Mouse (Mus musculus) forebrain, embryonic 16.5 days (tissue): ENCODE measurements around the gene Acta1. TPM values are rescaled to one million over a fixed set of nuclear protein-coding genes. Genes with fewer than 3 reads are reported as not detected.

Source experiments
- ATAC-seq: fragments of 200-750 bp; cut with Nextera tagmentation; 2 replicates; pipeline ENCODE4 v1.8.0; 2017; ENCODE audit warnings: mild to moderate bottlenecking, moderate library complexity
- H3K27ac ChIP-seq: fragments of 300-500 bp; sonication (generic); 2 replicates; pipeline ENCODE4 v1.5.1; 2014; ENCODE audit warnings: low read length, control low read depth
- H3K27me3 ChIP-seq: fragments of 300-500 bp; sonication (generic); replicated peaks from 2 replicates; pipeline ENCODE4 v1.6.1; 2014; ENCODE audit warnings: low read length; ENCODE audit not compliant: control insufficient read depth, insufficient read depth
- H3K36me3 ChIP-seq: fragments of 300-500 bp; sonication (generic); 2 replicates; pipeline ENCODE4 v1.6.1; 2014; ENCODE audit not compliant: control insufficient read depth, insufficient read depth
- H3K4me1 ChIP-seq: fragments of 300-500 bp; sonication (generic); replicated peaks from 2 replicates; pipeline ENCODE4 v1.6.1; 2014; ENCODE audit warnings: low read length; ENCODE audit not compliant: control insufficient read depth, insufficient read depth
- H3K4me2 ChIP-seq: fragments of 300-500 bp; sonication (generic); 2 replicates; pipeline ENCODE4 v1.6.1; 2014; ENCODE audit warnings: mild to moderate bottlenecking, low read length, control low read depth
- H3K4me3 ChIP-seq: fragments of 300-500 bp; sonication (generic); replicated peaks from 2 replicates; pipeline ENCODE4 v1.5.1; 2014; ENCODE audit warnings: mild to moderate bottlenecking, low read length, control low read depth
- H3K9ac ChIP-seq: fragments of 300-500 bp; sonication (generic); replicated peaks from 2 replicates; pipeline ENCODE4 v1.6.1; 2014; ENCODE audit warnings: low read depth, low read length, control low read depth
- H3K9me3 ChIP-seq: fragments of 300-500 bp; sonication (generic); 2 replicates; pipeline ENCODE4 v1.6.1; 2016; ENCODE audit warnings: low read length; ENCODE audit not compliant: control insufficient read depth
- WGBS: fragments of 180-500 bp; shearing (Covaris S2); extraction: QIAGEN DNeasy Blood & Tissue Kit; methylation state at CpG from one replicate; pipeline ENCODE4 v1.1.7; 2014; 5-methylcytosine and 5-hydroxymethylcytosine counted together
- polyA plus RNA-seq: library from polyadenylated mRNA; unstranded; fragments of >200 nt; fragmentation: Nextera tagmentation; extraction: Ambion mirVana; gene quantifications from 2 replicates; pipeline ENCODE4 v1.2.1, GENCODE M21; 2015

The Acta1 gene
- polyA plus RNA-seq, 1 experiment from 2014 or later, result 6.3 TPM

DNA sequence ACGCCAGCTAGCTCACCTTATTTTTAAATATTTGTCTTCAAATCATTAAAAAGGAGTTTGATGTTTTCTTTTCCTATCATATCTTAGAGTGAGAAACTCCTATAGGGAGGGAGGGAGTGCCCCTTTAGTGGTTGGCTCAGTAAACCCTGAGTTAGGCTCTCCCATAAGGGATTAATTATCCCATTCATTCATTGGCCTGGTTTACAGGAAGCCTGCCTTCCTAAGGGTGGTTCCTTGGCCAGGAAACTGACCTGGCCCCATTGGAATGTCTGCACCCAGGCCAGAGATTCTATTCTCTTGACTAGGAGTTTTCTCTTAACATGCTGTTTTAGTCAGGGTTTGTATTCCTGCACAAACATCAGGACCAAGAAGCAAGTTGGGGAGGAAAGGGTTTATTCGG, 6.6 kb downstream of the Acta1 start:
- no peaks in the 10 kb centered on the region for H3K36me3 ChIP-seq
- H3K4me3 ChIP-seq, result no peak overlapping the region
- no peak overlapping the region for H3K9ac ChIP-seq
- H3K4me2 ChIP-seq, result no peak overlapping the region
- no peaks in the 10 kb centered on the region for H3K9me3 ChIP-seq
- no peak for ATAC-seq
- peaks cover 25% of the 10 kb centered on the region for H3K4me1 ChIP-seq
- H3K27ac ChIP-seq, result no peak overlapping the region
- 90% methylated on average over 2 of the region's 2 CpGs for WGBS
- peaks cover 31% of the 10 kb centered on the region for H3K27me3 ChIP-seq

DNA sequence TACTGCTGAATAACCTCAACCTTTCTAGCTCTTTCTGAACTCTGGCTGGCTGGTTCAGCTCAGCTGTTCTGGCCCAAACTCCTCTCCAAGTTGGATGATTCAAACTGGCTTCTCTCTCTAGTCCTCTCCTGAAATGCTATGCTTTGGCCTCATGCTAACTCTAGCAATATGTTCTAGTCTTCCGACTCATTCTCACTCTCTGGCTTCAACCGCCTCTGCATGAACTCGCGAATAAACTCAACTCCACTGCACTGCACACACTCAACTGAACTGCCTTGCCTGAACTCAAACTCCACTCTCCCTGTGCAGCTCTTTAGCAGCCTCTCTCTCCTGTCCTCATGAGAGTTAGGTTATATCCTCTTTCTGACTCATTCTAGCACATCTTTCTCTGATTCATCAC, 7.4 kb downstream of the Acta1 start:
- Histone ChIP-seq H3K27me3 (peaks cover 28% of the 10 kb centered on the region), H3K36me3 (no peaks in the 10 kb centered on the region), H3K9me3 (no peaks in the 10 kb centered on the region), H3K4me1 (peaks cover 21% of the 10 kb centered on the region), H3K9ac (no peak overlapping the region), H3K4me2 (no peak overlapping the region), H3K27ac (no peak overlapping the region), H3K4me3 (no peak overlapping the region)
- ATAC-seq, result no peak
- 94% methylated on average over 4 of the region's 4 CpGs for WGBS

DNA sequence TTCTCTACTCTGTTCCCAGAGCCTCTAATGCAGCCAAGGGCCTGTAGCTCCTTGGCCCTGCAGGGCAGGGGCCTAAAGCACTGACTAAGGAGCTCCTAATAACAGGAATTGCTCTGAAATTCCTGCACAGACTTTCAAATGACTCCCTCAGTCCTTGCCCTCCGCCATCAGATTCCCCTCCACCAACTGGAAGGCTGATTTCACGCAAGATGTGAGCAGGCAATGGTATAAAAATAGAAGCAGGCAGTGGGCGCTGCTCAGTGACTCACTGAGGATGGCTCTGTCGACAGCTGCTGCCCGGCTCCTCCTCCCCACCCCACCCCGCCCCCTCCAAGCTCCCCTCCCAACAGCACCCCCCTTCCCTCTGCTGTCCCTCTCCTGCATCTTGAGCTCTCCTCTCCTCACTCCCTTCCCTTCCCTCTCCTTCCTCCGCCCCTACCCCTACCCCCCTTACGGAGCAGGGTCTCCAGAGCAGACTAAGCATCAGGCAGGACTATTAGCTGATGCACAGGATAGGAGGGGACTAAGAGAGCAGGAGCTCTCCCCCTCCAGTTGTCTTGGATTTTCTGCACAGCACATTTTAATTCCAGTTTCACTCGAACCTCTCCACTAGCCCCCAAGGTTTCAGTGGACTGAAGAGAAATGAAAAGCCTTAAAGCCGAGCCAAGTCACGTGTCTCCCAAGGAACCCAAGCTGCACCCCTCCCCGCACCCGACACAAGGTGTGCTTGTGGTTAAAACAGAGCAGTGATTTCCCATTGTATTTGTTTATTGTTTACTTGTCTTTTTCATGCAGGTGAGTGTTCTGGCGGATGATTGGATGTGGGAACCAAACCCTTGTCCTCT, 9.6 kb downstream of the Acta1 start:
- Histone ChIP-seq H3K4me1 (peaks cover 13% of the 10 kb centered on the region), H3K4me2 (peak overlapping the region; percentile 45), H3K4me3 (no peak overlapping the region; the same call in 1 of the 2 replicates), H3K27ac (peak overlapping the region; percentile 82), H3K36me3 (no peaks in the 10 kb centered on the region), H3K27me3 (peaks cover 15% of the 10 kb centered on the region), H3K9me3 (no peaks in the 10 kb centered on the region), H3K9ac (peak overlapping the region; percentile 46)
- ATAC-seq, result peak; percentile 90
- WGBS, result 4% methylated on average over 13 of the region's 14 CpGs

DNA sequence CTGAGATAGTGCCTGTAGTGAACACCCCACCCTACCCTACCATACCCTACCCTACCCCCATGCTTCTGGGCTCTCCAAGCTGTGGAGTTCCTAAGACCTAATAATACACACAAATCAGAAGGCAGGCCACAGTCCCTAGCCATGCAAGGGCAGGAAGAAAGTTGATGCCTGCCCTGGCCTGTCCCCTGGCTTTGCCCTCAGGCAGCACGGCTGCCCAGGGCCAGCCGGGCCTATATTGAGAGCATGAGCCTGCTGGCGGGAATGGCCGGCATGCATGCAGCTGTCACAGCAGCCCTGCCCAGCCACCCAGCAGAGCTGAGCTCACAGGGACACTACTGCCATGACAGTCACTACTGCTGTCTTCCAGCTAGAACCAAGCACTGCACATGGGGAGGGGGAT, 11.5 kb downstream of the Acta1 start:
- Histone ChIP-seq H3K4me1 (peaks cover 13% of the 10 kb centered on the region), H3K9ac (no peak overlapping the region), H3K9me3 (no peaks in the 10 kb centered on the region), H3K4me2 (no peak overlapping the region), H3K4me3 (no peak overlapping the region), H3K27ac (no peak overlapping the region), H3K36me3 (no peaks in the 10 kb centered on the region), H3K27me3 (peaks cover 7% of the 10 kb centered on the region; the same call in 1 of the 2 replicates)
- no peak for ATAC-seq
- 78% methylated on average over 4 of the region's 4 CpGs for WGBS

DNA sequence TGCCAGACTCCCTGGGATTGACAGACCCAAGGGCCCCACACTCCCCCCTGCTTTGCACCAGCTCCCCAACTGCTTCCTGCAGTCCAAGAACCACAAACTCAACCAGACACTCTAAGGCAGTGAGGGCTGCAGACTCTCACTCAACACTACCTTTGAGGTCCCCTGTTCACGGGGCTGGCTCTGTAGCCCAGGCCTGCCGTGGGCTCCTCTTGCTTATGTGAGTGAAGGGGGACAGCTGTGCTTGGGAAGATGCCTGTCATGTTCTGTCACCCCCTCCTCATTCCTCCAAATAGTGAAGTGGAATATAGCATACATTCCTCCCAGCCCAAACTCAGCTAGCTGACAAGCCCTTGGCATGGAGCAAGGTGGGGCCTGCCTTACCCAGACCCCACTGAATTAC, 12.1 kb downstream of the Acta1 start:
- Histone ChIP-seq H3K36me3 (no peaks in the 10 kb centered on the region), H3K9ac (no peak overlapping the region), H3K27ac (no peak overlapping the region), H3K4me3 (no peak overlapping the region), H3K4me2 (no peak overlapping the region), H3K27me3 (peaks cover 7% of the 10 kb centered on the region; the same call in 1 of the 2 replicates), H3K9me3 (no peaks in the 10 kb centered on the region), H3K4me1 (peaks cover 13% of the 10 kb centered on the region)
- 85% methylated on average over 2 of the region's 2 CpGs for WGBS
- ATAC-seq, result no peak

DNA sequence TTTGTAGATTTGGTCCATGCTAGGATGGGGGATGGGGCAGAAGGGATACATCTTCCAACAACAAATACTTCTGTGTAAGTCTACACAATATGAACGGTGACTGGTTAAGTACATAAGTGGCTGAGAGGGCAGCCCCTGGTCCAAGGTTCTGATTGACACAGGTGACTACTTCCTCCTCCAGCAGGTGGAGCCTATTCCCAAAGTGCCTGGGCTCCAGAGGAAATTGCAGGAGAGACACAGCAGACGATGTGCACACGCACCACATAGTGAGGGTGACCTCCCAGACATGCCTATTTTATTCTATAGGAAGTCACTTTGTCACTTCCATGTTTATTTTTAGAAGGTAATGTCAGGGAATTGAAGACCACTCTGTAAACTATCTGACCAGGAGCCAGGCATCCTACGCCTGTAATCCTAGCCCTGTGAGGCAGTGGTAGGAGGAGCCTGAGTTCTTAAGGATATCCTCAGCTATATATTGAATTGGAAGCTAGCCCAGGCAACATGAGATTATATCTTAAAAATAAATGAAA, 13.7 kb downstream of the Acta1 start:
- H3K4me2 ChIP-seq, result no peak overlapping the region
- no peak for ATAC-seq
- H3K4me1 ChIP-seq, result peaks cover 13% of the 10 kb centered on the region
- H3K36me3 ChIP-seq, result no peaks in the 10 kb centered on the region
- 62% methylated on average over 4 of the region's 4 CpGs for WGBS
- H3K9ac ChIP-seq, result no peak overlapping the region
- no peaks in the 10 kb centered on the region for H3K27me3 ChIP-seq
- H3K9me3 ChIP-seq, result no peaks in the 10 kb centered on the region
- H3K4me3 ChIP-seq, result no peak overlapping the region
- H3K27ac ChIP-seq, result no peak overlapping the region

DNA sequence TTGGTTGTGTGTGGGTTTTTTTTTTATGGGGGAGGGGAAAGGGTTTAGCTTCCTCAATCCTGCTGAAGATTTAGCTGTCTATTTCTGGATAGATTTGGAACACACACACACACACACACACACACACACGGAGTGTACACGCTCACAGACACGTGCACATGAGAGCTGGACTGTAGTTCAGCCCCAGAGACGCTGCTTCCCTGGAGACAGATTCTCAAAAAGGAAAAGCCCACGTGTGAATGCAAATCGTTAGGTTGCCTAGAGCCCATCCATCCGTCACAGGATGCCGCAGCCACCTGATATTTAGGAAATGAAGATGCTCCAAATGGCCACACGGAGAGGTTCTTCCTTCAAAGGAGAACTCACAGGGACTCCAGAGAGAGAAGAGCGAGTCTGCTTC, 14.3 kb downstream of the Acta1 start:
- Histone ChIP-seq H3K4me2 (no peak overlapping the region), H3K9me3 (no peaks in the 10 kb centered on the region), H3K27ac (no peak overlapping the region), H3K4me1 (peaks cover 12% of the 10 kb centered on the region), H3K9ac (no peak overlapping the region), H3K27me3 (no peaks in the 10 kb centered on the region), H3K36me3 (no peaks in the 10 kb centered on the region), H3K4me3 (no peak overlapping the region)
- WGBS, result 74% methylated on average over 10 of the region's 10 CpGs
- no peak for ATAC-seq

DNA sequence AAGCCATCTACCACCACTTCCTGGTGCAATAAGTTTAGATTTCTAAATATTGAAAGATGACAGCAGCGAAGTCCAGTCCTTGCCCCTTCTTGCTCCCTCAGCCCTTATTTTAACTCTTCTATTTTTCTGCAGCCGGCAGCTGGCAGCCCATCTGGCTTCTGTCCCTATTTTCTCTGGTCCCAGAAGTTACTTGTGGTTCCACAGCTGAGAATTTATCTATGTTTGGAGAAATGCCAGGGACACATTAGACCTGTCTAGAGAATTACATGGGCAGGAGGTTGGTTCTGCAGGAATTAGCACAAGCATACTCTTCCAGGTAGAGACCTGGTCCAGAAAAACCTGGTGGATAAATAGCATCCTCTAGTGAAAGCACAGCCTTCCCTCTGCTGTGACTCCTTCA, 16.7 kb downstream of the Acta1 start:
- 81% methylated on average over 2 of the region's 2 CpGs for WGBS
- H3K9ac ChIP-seq, result no peak overlapping the region
- ATAC-seq, result no peak

DNA sequence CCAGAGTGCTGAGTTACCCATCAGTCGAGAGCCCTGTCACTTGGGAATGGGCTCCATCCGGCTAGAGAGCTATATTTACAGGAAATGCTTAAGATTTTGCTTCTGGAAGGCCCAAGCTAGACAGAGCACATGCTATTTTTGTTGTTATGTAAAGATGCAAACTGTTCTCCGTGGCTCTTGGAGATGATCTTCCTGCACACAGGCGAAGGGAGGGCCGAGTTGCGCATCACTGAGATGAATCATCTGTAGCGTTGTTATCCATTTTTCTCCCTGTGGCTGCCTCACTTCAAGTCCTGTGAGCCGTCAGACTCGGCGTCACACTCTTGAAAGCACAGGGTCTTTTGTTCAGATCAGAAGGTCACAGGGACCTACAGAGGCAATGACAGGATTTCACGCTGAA, 20.2 kb downstream of the Acta1 start:
- 84% methylated on average over 11 of the region's 11 CpGs for WGBS
- ATAC-seq, result no peak

More for the DNA sequence above, 16.7 kb downstream of the Acta1 start:
- no peaks in the 10 kb centered on the region for H3K9me3 ChIP-seq
- H3K4me1 ChIP-seq, result no peaks in the 10 kb centered on the region
- H3K27ac ChIP-seq, result no peak overlapping the region
- H3K36me3 ChIP-seq, result no peaks in the 10 kb centered on the region
- H3K27me3 ChIP-seq, result no peaks in the 10 kb centered on the region
- H3K4me3 ChIP-seq, result no peak overlapping the region
- H3K4me2 ChIP-seq, result no peak overlapping the region

More for the DNA sequence above, 20.2 kb downstream of the Acta1 start:
- Histone ChIP-seq H3K4me2 (no peak overlapping the region), H3K4me3 (no peak overlapping the region), H3K4me1 (no peaks in the 10 kb centered on the region), H3K9ac (no peak overlapping the region), H3K9me3 (no peaks in the 10 kb centered on the region), H3K27me3 (no peaks in the 10 kb centered on the region), H3K27ac (no peak overlapping the region), H3K36me3 (no peaks in the 10 kb centered on the region)
